Mouse (Mus musculus) liver, embryonic 14.5 days (tissue): ENCODE measurements around the gene Gpc6. TPM values are rescaled to one million over a fixed set of nuclear protein-coding genes. Genes with fewer than 3 reads are reported as not detected.

Experiments used
- ATAC-seq: fragments of 200-750 bp; cut with Nextera tagmentation; 2 replicates; pipeline ENCODE4 v1.8.0; 2017; ENCODE audit warnings: moderate number of reproducible peaks, mild to moderate bottlenecking, moderate library complexity; ENCODE audit not compliant: insufficient read depth
- DNase-seq, 3 experiments: peaks; one replicate each; pipeline ENCODE4 v3.0.0-alpha.2; 2012 to 2013; ENCODE audit warnings: low read depth in 3 of 3, low spot score in 3 of 3
- H3K27ac ChIP-seq: fragments of 300-500 bp; sonication (generic); 2 replicates; pipeline ENCODE4 v1.5.1; 2014; ENCODE audit warnings: moderate library complexity, mild to moderate bottlenecking, control low read depth, inconsistent platforms
- H3K27me3 ChIP-seq: fragments of 300-500 bp; sonication (generic); 2 replicates; pipeline ENCODE4 v1.6.1; 2014; ENCODE audit warnings: mild to moderate bottlenecking, low read length, moderate library complexity; ENCODE audit not compliant: control insufficient read depth, insufficient read depth
- H3K36me3 ChIP-seq: fragments of 300-500 bp; sonication (generic); replicated peaks from 2 replicates; pipeline ENCODE4 v1.6.1; 2014; ENCODE audit warnings: low read depth; ENCODE audit not compliant: control insufficient read depth, insufficient read depth
- H3K4me1 ChIP-seq, 2 experiments: fragments of 200-500 bp in 1 of 2; fragments of 300-500 bp in 1 of 2; sonication (generic) in 1 of 2; replicated peaks; 2 replicates each; pipeline ENCODE4 v1.6.1; 2012 to 2014; ENCODE audit warnings: antibody characterized with exemption in 1 of 2, inconsistent platforms in 1 of 2, low read length in 1 of 2; ENCODE audit not compliant: control insufficient read depth in 2 of 2, insufficient read depth in 2 of 2
- H3K4me2 ChIP-seq: fragments of 300-500 bp; sonication (generic); 2 replicates; pipeline ENCODE4 v1.6.1; 2014; ENCODE audit warnings: low read depth, mild to moderate bottlenecking, control low read depth, moderate library complexity
- H3K4me3 ChIP-seq, 2 experiments: fragments of 200-500 bp in 1 of 2; fragments of 300-500 bp in 1 of 2; sonication (generic) in 1 of 2; 2 replicates each; pipeline ENCODE4 v1.5.1; 2012 to 2014; ENCODE audit warnings: low read depth in 2 of 2, low read length in 2 of 2, mild to moderate bottlenecking in 2 of 2, control low read depth in 1 of 2, inconsistent platforms in 1 of 2, moderate library complexity in 1 of 2; ENCODE audit not compliant: insufficient read depth in 1 of 2
- H3K9ac ChIP-seq: fragments of 300-500 bp; sonication (generic); replicated peaks from 2 replicates; pipeline ENCODE4 v1.6.1; 2014; ENCODE audit warnings: mild to moderate bottlenecking, control low read depth, moderate library complexity
- H3K9me3 ChIP-seq: fragments of 300-500 bp; sonication (generic); 2 replicates; pipeline ENCODE4 v1.6.1; 2016; ENCODE audit warnings: low read length, mixed read lengths; ENCODE audit not compliant: control insufficient read depth
- CTCF ChIP-seq: IDR thresholded peaks from 2 replicates; pipeline ENCODE4 v1.5.1; 2016; ENCODE audit warnings: antibody characterized with exemption, low read depth, control low read depth
- EP300 ChIP-seq: IDR thresholded peaks from 2 replicates; pipeline ENCODE4 v1.6.1; 2016; ENCODE audit warnings: antibody characterized with exemption, low read depth
- WGBS: fragments of 180-500 bp; shearing (Covaris S2); extraction: QIAGEN DNeasy Blood & Tissue Kit; methylation state at CpG from one replicate; pipeline ENCODE4 v1.1.7; 2014; ENCODE audit not compliant: insufficient replicate concordance; 5-methylcytosine and 5-hydroxymethylcytosine counted together
- polyA plus RNA-seq, 2 experiments: library from polyadenylated mRNA; depleted of rRNA in 1 of 2; stranded (reverse) in 1 of 2; unstranded in 1 of 2; fragments of >200 nt; fragmentation: Nextera tagmentation in 1 of 2; extraction: Ambion mirVana in 1 of 2; gene quantifications; 2 replicates each; pipeline versions ENCODE4 v1.2.1 to v1.2.3; 2012 to 2014

Gpc6 gene
- polyA plus RNA-seq, 2 experiments, result 0.97 to 2.3 TPM

DNA sequence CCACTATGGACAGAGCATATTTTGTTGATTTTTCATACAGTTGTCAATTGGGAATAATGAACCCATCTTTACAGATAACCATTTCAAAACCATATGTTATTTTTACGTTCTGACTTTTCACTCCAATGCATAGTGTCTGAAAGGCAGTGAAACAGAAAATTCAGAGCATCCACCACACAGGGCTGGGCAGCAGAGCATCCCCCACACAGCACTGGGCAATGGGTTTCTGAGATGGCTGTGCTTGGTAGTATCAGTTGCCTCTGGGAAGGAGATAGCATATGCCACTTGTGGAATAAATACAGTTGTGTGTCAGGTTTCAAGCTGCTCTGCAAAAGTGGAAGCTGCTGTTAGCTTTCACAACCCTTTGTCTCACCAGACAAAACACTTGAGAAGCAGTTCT lies 75.3 kb downstream of the Gpc6 start:
- Histone ChIP-seq H3K4me1 (no peaks in the 10 kb centered on the region), H3K9me3 (no peaks in the 10 kb centered on the region), H3K27ac (no peak overlapping the region), H3K27me3 (no peaks in the 10 kb centered on the region), H3K9ac (no peak overlapping the region), H3K4me2 (no peak overlapping the region), H3K4me3 (no peak overlapping the region), H3K36me3 (no peaks in the 10 kb centered on the region)
- TF ChIP-seq EP300 (no peak), CTCF (no peak)
- DNase-seq (no peak), ATAC-seq (no peak)
- 44% methylated on average over 1 of the region's 1 CpGs for WGBS

- WGBS, result 62% methylated on average over 8 of the region's 8 CpGs
- ATAC-seq (no peak), DNase-seq (no peak)
- no peak overlapping the region for H3K4me3 ChIP-seq
- no peak for TF ChIP-seq CTCF
- no peak for TF ChIP-seq EP300
- no peak overlapping the region for H3K27ac ChIP-seq
- H3K27me3 ChIP-seq, result no peaks in the 10 kb centered on the region
- H3K4me2 ChIP-seq, result no peak overlapping the region
- no peaks in the 10 kb centered on the region for H3K9me3 ChIP-seq
- H3K9ac ChIP-seq, result no peak overlapping the region
- no peaks in the 10 kb centered on the region for H3K4me1 ChIP-seq
- H3K36me3 ChIP-seq, result no peaks in the 10 kb centered on the region
Observed at GRCm38 (mm10) chr14:117002313-117002712, 77.2 kb downstream of the Gpc6 start.

- no peak for ATAC-seq
- Histone ChIP-seq H3K4me2 (no peak overlapping the region), H3K9me3 (no peaks in the 10 kb centered on the region), H3K27me3 (no peaks in the 10 kb centered on the region), H3K4me3 (no peak overlapping the region), H3K9ac (no peak overlapping the region), H3K4me1 (no peaks in the 10 kb centered on the region), H3K27ac (no peak overlapping the region), H3K36me3 (no peaks in the 10 kb centered on the region)
- TF ChIP-seq EP300, result no peak
- no peak for TF ChIP-seq CTCF
- DNase-seq, result no peak
- WGBS, result 75% methylated on average over 3 of the region's 3 CpGs
Observed at GRCm38 (mm10) chr14:117008781-117009180, 83.7 kb downstream of the Gpc6 start.

DNA sequence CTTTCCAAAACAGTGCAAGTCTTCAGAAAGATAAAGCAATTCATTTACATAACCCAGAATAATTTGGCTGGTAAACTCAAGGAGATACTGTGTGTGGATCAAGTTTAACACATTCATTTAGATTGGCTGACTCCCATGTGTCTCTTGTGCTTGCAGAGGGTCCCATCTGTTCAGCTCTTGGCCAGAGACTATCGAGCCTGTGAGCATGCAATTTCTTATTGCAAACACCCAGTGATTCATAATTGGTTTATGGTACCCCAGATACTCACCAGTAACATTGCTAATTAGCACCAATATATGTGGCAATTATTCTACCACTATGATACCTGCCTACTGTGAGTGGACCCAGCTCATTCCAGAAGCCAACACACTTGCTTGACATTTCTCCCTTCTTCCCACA lies 87.9 kb downstream of the Gpc6 start:
- Histone ChIP-seq H3K36me3 (no peaks in the 10 kb centered on the region), H3K4me3 (no peak overlapping the region), H3K27me3 (no peaks in the 10 kb centered on the region), H3K4me2 (no peak overlapping the region), H3K27ac (no peak overlapping the region), H3K9me3 (no peaks in the 10 kb centered on the region), H3K4me1 (no peaks in the 10 kb centered on the region), H3K9ac (no peak overlapping the region)
- no peak for ATAC-seq
- no peak for TF ChIP-seq EP300
- no peak for TF ChIP-seq CTCF
- WGBS, result 54% methylated on average over 1 of the region's 1 CpGs
- DNase-seq, result no peak

GRCm38 (mm10) chr14:117013554-117014117 lies 88.5 kb downstream of the Gpc6 start:
- H3K36me3 ChIP-seq, result no peaks in the 10 kb centered on the region
- no peak for TF ChIP-seq CTCF
- no peak overlapping the region for H3K4me2 ChIP-seq
- no peaks in the 10 kb centered on the region for H3K9me3 ChIP-seq
- ATAC-seq (no peak), DNase-seq (no peak)
- no peaks in the 10 kb centered on the region for H3K27me3 ChIP-seq
- H3K4me1 ChIP-seq, result no peaks in the 10 kb centered on the region
- H3K4me3 ChIP-seq, result no peak overlapping the region
- 29% methylated on average over 3 of the region's 3 CpGs for WGBS
- no peak overlapping the region for H3K27ac ChIP-seq
- no peak overlapping the region for H3K9ac ChIP-seq
